Mouse (Mus musculus) ovary, adult 18-20 months (tissue): ENCODE results near the gene A630089N07Rik.
"Not testable (repeated sequence)": the region's sequence is repeated elsewhere in the genome, so short reads cannot be mapped to it uniquely, and the experiment has no call there.

ENCODE experiments used
- DNase-seq: peaks from one replicate; pipeline ENCODE4 v3.0.0; 2022; ENCODE audit warnings: low spot score, mixed read lengths

A630089N07Rik gene

DNA sequence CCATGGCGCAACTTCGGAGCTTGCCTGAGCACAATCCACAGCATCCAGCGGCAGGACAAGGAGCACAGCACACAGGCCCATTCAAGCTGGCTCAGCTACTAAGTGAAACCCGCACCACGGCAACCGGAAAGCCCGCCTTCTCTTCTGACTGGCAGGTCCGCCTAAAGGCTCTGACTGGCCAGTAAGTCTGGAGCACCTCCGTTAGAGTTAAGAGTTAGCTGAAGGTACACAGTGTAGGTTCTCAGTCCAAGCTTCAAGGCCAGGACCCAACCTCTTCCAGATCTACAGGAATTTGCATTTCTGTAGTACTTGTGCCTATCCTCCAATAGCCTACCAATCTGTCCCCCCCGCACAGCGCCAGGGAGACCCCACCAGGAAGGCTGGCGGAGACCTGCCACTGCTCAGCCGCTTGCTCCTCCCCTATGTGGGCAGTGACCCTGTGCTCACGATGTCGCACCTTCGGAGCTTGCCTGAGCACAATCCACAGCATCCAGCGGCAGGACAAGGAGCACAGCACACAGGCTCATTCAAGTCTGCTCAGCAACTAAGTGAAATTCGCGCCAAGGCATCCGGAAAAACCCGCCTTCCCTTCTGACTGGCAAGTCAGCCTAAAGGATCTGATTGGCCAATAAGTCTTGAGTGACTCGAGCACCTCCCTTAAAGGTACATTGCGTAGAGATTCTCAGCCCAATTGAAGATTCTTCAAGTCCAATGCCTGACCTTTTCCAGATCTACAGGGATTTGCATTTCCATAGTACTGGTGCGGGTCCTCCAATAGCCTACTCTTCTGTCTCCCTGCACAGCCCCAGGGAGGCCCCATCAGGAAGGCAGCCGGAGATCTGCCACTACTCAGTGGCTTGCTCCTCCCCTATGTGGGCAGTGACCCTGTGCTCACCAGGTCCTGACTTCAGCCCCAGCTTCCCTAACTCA, at the start of gene A630089N07Rik:
Gene A630089N07Rik (minus strand): TSS at position 562 of the 930 bp plus-strand sequence.
- DNase-seq, result peak; percentile 74

DNA sequence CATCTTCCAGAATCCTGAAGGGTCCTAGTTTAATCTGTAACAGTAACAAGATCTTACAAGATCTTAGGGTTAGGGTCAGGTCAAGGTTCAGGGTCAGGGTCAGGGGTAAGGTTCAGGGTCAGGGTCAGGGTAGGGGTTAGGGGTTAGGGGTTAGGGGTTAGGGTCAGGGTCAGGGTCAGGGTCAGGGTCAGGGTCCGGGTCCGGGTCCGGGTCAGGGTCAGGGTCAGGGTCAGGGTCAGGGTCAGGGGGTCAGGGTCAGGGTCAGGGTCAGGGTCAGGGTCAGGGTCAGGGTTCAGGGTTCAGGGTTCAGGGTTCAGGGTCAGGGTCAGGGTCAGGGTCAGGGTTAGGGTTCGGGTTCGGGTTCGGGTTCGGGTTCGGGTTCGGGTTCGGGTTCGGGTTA, 24.9 kb upstream of the A630089N07Rik start:
- no peak for DNase-seq

DNA sequence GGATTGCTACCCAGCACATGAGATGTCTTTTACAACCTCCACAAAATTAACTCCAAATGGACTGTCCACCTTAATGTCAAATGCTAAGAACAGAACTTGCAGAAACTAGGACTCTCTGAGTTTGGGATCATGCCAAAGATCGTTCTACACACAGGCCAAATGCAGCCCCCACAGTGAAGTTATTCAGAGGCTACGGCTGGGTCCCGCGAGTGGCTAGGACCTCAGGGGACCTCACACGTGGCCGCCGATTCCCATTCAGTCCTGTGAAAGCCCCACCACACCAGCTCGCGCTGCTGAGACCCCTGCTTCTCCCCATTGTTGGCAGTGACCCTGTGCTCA, 731 bp downstream of the A630089N07Rik start:
- DNase-seq, result not testable (repeated sequence)

DNA sequence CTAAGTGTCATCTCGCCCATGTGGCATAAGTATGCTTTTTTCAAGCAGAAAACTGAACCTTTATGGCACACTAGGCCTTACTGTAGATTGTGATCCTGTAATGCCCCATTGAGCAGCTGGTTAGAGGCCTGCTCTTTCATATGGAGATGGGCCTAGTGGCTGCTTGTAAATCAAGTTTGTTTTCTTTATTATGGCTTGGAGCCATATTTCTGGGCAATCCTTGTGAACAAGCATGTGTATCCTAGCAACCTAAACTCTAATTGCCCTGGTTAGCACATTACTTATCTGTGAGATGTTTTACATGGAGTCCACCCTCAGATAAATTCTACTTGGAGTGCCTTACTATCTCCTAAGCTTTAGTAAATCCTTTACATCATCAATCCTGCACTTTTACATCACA, 1.1 kb downstream of the A630089N07Rik start:
- DNase-seq, result not testable (repeated sequence)

DNA sequence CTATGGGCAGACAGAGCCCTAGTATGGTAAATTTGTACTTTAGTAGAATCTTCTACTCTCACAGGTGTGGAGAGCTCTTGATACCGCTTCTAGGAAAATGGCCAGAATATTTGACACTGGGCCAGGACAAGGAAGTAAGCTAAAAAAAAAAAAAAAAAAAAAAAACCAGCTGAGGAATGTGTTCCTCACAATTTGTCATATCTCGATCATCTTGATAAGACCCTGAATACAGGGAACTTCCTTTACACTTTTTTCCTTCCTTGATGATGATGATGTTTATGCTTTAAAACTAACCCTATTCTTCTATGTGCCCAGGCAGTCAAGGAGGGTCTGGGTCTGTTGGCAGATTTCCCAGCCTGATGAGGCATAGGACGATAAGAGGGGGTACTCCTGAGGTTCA, 2.9 kb downstream of the A630089N07Rik start:
- DNase-seq, result not testable (repeated sequence)

DNA sequence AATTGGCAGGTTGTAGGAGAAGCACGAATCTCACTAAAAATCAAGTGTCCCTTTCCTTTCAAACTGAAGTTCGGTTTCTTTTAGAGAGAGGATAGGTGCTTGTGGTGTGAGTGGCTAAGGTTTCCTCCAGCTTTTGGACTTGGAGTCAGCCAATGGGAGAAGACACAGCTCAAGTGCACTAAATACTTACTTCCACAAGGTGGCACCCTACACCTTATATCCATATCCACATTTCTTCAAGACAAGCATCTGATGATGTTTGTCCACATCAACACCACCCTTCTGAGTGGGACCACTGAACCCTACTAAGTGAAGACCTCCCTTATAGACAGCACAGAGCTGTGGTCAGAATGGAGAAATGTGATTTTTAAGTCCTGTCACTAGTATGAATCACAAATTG, 40.6 kb downstream of the A630089N07Rik start:
- DNase-seq, result no peak

DNA sequence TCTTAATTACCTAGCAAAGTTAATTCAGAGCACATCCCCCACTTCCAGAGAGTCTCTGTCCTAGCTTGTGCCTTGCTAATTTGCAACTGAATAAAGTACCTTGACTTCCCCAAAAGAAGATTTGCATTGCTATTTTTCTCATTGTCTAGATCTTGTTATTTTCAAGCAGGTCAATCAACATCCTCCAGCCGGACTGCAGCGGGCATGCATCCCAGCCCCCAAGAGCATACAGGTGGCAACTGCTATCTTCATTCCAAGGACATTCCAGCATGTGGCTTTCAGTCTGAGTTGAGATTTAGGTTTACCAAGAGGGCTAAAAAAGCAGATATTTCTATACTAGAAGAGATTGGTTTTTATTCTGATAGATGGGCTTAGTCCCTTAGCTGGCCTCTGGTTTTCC, 47.3 kb downstream of the A630089N07Rik start:
- DNase-seq, result not testable (repeated sequence)

DNA sequence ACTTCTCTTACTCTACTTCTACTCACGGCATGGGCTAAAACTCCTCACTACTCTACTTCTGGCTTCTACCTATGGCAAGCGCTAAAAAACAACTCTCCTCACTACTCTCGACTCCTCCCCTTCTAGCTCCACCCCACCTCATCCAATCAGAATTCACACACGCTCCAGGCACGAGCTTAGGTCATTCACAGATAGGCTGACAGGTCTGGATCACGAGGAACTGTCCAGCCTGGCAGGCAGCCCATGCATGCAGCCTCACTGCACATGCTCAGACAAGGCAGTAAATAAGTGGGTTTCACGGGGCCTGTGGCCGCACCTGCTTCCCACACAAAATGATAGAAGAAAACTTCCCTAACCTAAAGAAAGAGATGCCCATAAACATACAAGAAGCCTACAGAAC, 56.1 kb downstream of the A630089N07Rik start:
- DNase-seq, result not testable (repeated sequence)

DNA sequence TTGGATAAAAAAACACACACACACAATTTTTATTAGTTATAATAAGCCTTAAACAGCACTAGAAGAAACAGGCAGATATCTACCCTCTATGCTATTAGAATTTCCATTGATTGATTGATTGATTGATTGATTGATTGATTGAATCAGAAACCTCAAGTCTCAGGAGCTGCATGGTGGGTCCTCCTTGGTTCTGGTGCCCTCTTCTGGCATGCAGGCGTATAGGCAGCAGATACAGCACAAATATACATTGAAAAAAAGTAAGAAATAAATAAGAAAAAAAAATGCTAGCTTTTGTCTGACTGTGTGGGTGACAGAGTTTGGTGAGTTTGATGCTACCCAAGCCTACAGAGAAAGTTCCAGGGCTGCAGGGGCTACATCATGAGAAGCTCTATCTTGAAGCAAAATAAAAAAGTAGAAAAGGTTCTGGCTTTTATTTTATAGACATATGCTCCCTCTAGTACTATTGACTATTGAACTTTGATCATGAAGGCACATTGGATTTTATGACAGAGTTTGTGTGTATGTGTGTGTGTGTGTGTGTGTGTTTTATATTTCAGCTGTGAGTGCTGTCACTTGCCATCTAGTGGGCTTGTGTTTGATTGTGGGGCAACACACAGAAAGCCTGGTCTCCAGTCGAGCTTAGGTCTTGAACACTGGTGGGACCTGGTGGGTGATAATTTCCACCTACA, 59.4 kb downstream of the A630089N07Rik start:
- DNase-seq, result no peak

DNA sequence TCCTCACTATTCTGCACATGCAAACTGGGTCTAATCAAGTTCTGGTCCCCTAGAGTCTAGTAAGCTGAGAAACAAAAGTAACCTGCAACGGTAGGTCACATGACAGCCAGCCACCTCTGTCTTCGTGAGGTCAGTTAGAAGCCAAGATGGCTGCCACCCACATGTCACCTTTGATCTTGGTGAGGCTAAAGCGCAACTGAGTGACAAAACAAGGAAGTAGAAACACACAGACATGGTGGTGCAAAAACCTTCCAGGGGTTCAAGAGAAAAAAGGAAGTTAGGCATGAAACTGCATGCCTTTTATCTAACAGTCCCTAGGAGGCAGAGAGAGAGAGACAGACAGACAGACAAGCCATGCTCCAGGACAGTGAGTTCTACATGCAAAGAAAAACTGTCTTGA, 60.2 kb downstream of the A630089N07Rik start:
- no peak for DNase-seq

DNA sequence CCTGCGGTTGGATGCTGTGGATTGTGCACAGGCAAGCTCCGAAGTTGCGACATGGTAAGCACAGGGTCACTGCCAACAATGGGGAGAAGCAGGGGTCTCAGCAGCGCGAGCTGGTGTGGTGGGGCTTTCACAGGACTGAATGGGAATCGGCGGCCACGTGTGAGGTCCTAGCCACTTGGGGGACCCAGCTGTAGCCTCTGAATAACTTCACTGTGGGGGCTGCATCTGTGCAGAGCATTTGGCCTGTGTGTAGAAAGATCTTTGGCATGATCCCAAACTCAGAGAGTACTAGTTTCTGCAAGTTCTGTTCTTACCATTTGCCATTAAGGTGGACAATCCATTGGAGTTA, 84.9 kb downstream of the A630089N07Rik start:
- not testable (repeated sequence) for DNase-seq

DNA sequence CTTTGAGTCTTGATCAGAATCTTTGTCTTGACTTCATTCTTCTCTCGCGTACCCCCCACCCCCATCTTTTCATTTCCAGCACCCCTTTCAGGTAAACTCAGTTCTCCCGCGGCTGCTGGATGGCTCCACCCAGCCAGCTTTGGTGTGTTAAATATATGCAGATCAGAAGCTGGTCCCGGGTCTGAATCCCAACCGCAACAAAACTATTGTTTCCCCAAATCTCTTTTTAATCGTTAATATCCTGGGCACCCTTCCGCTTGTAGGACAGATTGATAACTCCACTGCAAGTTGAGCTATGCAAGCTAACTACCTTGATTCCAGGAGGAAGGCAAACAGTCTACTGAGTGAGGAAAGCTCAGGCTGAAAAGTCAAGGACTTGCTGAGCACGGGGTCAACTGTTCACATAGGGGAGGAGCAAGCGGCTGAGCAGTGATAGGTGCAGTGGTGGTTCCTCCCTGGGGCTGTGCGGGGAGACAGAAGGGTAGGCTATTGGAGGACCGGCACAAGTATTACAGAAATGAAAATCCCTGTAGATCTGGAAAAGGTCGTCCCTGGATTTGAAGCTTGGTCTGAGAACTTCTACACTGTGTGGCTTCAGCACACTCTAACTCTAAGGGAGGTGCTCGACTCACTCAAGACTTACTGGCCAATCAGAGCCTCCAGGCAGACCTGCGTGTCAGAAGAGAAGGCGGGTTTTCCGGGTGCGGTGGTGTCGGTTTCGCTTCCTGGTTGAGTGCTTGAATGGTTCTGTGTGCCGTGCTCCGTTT, 85.5 kb downstream of the A630089N07Rik start, which contains the start of gene B230307C23Rik:
Gene B230307C23Rik (plus strand): TSS at position 700 of the 767 bp plus-strand sequence.
- DNase-seq, result peak; percentile 77

DNA sequence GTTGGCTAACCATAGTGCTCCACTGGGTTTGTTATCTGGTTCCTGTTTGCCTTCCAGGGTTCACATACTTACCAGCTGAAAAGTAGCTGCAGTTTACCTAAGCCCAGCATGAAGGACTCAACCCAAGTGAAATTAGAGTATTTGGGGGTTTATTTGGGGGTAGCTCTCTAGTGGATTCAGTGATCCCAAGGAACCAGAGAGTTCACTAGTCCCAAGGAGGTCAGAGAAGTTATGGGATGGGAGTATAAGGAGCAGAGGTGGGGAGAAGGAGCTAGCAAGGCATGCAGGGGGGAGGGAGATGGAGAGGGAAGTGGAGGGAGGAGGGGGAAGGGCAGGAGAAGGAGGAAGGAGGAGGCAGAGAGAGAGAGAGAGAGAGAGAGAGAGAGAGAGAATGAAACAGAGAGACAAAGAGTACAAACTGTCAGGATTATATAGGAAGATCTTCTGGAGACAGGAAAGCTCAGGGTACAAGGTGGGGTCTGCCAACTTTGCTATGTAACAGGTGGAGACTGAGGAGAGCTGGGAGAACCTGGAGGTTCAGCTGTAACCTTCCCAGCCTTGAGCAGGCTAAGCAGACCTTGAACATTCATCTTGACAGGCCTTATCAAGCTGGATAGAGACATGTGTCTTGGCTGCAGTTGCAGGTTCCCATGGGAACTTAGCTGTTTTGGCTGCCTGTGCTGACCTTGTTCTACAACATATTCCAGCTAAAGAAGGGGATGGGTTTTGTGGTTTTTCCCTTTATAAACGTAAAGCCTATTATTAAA, 86.2 kb downstream of the A630089N07Rik start:
- DNase-seq, result peak; percentile 74

DNA sequence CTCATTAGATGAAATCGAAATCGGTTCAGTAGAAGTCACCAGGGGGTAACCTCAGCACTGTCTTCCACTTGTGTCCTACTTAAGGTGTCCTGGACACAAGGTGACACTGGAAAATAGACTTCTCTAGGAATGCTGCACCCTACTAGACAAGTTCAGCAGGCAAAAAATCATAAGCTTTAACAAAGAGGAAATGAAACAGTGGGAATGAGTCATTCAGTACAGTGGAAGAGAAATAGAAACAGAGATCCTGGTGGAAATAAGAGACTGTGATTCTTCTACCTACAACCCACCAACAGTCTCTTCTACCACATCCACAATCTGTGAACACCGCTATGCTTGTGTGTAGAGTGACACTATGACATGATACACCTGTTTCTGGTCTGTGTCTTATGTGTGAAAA, 89.8 kb downstream of the A630089N07Rik start:
- DNase-seq, result not testable (repeated sequence)

DNA sequence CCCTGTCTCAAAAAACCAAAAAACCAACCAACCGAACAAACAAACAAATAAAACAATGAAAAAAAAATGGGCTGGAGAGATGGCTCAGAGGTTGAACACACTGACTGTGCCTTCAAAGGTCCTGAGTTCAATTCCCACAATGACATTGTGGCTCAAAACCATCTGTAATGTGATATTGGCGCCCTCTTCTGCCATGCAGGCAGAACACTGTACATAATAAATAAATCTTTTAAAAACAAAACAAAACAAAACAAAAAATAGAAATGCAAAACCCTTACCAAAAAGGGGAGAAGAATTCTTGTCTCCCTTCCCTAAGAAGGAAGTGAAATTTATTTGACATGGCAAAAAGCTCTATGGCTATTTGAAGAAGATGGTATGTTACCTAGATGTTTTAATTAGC, 90.7 kb downstream of the A630089N07Rik start:
- DNase-seq, result no peak

DNA sequence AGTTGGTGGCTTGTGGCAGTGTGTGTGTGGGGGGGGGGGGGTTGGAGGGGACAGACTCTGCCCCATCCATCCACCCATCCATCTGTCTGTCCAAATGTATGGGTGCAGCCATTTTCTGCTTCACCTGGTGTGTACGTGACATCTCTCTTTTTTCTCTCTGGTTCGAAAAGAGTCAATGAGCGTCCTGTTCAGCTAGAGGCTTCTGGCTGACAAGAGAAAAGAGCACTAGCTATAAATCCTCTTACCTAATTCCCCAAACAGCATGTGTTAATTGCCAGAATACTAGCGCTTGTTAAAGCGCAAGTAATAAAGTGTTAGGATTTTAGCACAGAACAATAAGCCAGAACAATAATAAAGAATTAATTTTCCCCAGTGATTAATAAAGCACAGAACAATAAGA, 97.7 kb downstream of the A630089N07Rik start:
- DNase-seq, result no peak

DNA sequence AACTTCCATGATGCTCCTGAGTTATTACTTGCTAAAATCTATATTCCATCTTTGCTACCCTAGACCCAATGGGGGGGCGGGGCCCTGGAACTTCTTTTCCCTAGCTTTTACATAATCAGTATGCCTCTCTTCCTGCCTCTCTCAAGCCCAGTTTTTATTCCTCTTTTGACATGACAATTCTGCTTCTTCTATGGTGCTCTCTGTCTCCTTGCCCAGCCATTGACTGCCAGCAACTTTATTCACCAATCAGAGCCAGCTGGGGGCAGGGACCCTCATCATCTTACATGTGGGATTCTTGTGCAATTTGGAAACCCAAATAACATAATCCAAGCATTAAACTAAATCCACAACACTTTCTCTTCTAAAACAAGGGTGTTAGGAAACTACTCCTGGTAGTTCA, 100.9 kb downstream of the A630089N07Rik start:
- no peak for DNase-seq

DNA sequence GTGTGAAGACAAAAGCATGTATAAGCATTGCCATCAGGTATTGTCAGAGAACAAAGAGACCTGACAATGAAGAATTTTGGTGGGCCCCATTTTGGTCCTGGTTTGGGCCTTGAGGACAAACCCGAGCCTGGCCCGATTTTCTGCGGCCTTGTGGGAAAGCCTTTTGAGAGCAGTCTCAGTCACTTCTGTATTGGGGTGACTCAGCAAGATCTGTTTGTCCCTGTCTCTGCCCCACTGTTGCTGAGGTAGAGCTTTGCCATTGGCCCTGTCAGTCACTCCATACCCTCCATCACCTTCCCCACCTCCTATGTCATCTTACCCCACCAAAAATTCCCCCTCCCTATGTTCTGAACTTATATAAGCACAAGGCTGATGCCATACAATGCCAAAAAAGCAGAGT, 104.5 kb downstream of the A630089N07Rik start:
- no peak for DNase-seq

DNA sequence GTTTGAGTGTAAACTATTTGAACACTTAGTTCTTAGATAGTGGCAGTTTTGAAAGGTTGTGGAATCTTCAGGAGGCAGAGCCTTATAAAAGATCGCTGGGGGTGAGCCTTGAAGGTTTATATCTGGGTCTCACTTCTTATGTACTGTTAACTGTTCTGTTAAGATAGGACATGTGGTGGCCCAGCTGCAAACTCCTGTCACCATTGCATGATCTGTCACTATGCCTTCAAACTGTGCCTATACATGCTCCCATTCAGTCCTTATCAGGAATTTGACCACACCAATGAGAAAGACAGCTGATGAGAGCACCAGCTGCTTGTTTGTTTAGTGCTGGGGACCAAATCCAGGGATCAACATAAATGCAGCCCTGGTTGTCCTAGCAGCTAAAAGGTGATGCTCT, 105.0 kb downstream of the A630089N07Rik start:
- no peak for DNase-seq

DNA sequence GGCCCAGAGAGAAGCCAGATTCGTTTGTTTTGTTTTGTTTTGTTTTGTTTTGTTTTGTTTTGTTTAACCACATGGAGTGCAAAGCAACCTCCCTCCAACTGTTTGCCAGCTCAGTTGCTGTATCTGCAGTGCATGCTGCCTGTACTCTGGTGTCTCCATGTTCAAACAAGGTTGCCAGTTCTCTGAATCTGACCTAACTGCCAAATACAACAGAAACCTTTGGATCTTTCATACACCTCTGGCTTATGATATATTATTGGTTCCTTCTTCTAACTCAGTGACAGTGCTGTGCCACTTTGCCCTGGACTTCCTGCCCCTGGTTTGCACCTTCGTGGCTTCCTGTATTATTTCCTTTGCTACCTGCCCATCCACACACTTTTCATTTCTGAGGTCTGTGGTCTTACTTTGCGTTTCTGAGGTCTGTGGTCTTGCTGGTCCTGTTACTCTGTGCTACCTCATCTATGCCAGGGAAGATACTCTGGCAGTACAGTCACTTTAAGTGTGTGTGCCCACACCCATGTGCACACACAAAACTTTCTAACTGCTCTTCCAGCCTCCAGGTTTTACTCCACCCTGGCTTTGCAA, 118.2 kb downstream of the A630089N07Rik start:
- no peak for DNase-seq
